Mouse (Mus musculus) B cell, adult 62 days (primary cell): ENCODE data around the gene Olfr543. TPM values are rescaled to one million over a fixed set of nuclear protein-coding genes. Genes with fewer than 3 reads are reported as not detected.

Source experiments
- total RNA-seq: library from RNA; stranded (reverse); gene quantifications from 4 replicates; pipeline ENCODE4 v1.2.4, GENCODE M21; 2023

The Olfr543 gene
- not detected in 4 replicates for total RNA-seq

DNA sequence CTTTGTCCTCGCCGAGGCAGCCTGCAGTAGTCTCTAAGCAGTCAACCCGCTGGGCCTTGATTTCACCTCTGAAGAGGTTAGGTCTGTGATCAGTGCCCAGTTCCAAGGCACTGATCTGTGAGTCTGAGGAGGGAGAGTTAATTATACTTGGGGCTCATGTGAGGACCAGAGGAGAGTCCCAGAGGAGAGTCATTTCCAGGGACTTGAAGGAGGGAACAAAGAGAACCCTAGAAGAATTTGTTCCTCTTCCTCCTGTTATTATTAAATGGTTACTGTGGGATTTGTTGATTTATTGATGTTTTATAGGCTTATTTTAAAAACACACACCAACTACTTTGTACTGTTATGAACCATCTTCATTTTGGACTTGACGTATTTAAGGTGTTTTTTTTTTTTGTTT lies at the start of gene Olfr543:
Gene Olfr543, minus strand, starts transcription at position 101 of the 400 bp plus-strand sequence.

DNA sequence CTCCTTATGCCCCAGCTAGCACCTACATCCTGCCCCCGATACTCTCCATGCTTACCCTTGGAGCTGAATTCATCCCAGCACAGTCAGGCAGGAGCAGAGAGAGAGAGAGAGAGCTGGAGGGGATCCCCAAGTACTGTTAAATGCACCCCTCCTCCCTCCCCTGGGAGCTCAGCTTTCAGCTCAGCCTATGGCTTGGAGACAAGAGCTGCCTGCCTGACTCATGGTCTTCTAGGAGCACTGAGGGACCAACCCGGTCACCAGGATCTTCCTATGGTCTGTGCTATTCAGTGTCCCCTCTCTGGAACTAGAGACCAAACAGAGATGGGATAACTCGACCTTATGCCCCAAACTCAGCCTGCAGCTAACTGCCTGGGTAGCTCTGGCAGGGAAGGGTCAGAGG lies 18.0 kb upstream of the Olfr543 start, which contains the start of gene Olfr545:
Gene Olfr545, minus strand, starts transcription at position 101 of the 400 bp plus-strand sequence.

DNA sequence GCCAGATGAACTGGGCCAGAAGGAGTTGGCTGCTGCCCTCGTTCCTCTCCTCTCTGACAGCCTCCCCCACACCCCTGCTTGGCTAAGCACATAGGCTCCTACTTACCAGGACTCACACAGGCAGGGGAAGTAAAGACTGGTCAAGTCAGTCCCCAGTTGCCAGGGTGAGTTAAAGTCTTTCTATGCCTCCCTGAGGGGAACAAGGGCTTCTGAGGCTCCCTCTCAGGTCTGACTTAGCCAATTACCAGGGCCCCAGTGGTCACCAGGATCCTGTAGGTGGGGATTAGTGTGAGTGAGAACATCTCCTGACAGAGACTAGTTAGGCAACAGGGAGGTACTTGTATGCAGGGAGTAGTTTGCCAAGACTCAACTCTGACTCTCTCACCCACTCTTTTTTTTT lies 6.7 kb upstream of the Olfr543 start, which contains the start of gene Olfr544:
Gene Olfr544, minus strand, starts transcription at position 153 of the 400 bp plus-strand sequence.

DNA sequence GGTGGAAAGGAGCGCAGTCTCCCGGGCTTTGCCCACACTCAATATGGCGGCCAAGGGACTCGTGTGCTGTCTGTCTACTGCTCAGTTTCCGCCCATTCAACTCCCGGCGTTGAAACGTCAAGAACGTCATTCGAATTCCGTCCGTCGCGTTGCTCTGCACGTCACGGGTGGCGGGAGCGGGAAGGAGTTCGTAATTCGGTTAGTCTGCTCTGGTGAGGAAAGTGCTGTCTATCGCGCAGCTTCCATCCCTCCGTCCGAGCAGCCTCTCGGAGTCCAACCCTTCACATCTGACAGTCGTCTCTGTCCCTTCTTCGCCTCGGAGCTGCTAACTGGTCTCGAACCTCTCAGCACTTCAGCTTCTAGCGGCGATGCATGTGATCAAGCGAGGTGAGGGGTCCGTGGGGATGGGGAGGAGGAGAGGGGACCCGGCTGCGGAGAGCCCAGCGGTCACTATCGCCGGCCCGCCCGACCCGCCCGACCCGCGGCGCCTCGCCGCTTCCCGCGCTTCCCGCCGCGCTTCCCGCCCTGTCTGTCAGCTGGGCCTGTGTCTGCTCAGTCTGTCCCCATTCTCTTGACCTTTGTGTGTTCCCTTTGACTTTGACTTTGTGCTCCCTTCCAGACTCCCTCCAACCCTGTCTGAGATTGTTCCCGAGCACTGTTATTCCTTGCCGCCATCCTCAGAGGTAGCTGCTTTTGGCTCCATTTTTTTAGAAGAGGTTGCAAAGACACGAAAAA lies 39.7 kb downstream of the Olfr543 start, which contains the start of gene Rrm1:
Gene Rrm1, plus strand, starts transcription at position 39 of the 735 bp plus-strand sequence.

Other genes starting within 250 kb of the Olfr543 start
- 127 to 136 TPM (median 134 TPM) in 4 replicates for gene Rhog, start 225.6 kb downstream of the Olfr543 start, total RNA-seq
- gene Stim1, start 213.9 kb downstream of the Olfr543 start, total RNA-seq, result 82.7 to 85.7 TPM (median 83.3 TPM) in 4 replicates
- 39.8 to 52.1 TPM (median 45.3 TPM) in 4 replicates for gene Rrm1, start 40.0 kb downstream of the Olfr543 start, total RNA-seq
- gene Olfr544, start 6.6 kb upstream of the Olfr543 start, total RNA-seq, result not detected in 4 replicates
- gene Olfr545, start 17.9 kb upstream of the Olfr543 start, total RNA-seq, result not detected in 4 replicates
- not detected in 4 replicates for gene Olfr547, start 53.1 kb upstream of the Olfr543 start, total RNA-seq
- not detected in 4 replicates for gene Olfr548-ps1, start 59.2 kb upstream of the Olfr543 start, total RNA-seq
- gene Olfr549, start 68.2 kb upstream of the Olfr543 start, total RNA-seq, result not detected in 4 replicates
- 32.2 to 40.5 TPM (median 36.2 TPM) in 4 replicates for gene Trim21, start 83.8 kb upstream of the Olfr543 start, total RNA-seq
- gene Olfr550, start 89.8 kb upstream of the Olfr543 start, total RNA-seq, result not detected in 4 replicates
- gene Olfr551, start 110.2 kb upstream of the Olfr543 start, total RNA-seq, result not detected in 4 replicates
- gene Olfr552, start 116.1 kb upstream of the Olfr543 start, total RNA-seq, result not detected in 4 replicates
- gene Olfr553, start 136.5 kb upstream of the Olfr543 start, total RNA-seq, result not detected in 4 replicates
- gene Olfr554, start 156.8 kb upstream of the Olfr543 start, total RNA-seq, result not detected in 4 replicates
- gene Olfr555, start 177.1 kb upstream of the Olfr543 start, total RNA-seq, result not detected in 4 replicates
- not detected in 4 replicates for gene Olfr556, start 183.2 kb upstream of the Olfr543 start, total RNA-seq
- 11.7 to 17.4 TPM (median 15.2 TPM) in 4 replicates for gene Trim68, start 205.6 kb upstream of the Olfr543 start, total RNA-seq
- gene Olfr557, start 214.2 kb upstream of the Olfr543 start, total RNA-seq, result not detected in 4 replicates
- not detected in 4 replicates for gene Olfr558, start 220.5 kb upstream of the Olfr543 start, total RNA-seq
- gene Olfr33, start 237.4 kb upstream of the Olfr543 start, total RNA-seq, result not detected in 4 replicates
- gene Olfr559, start 245.8 kb upstream of the Olfr543 start, total RNA-seq, result not detected in 4 replicates